Mouse (Mus musculus) left cerebral cortex, adult 2 months (tissue): ENCODE measurements at regions not wholly inside any gene's neighbourhood (a gene's known extent, or its start where the extent isn't known, plus 50 kb on each side); places are given as distances from the start of the nearest gene placed in this dataset.

ENCODE experiments used
- DNase-seq, 2 experiments: peaks; one replicate each; pipeline ENCODE4 v3.0.0; 2021 to 2022; ENCODE audit warnings: low spot score in 2 of 2, mixed read lengths in 1 of 2; ENCODE audit errors: extremely low spot score in 1 of 2
- H3K27ac ChIP-seq: fragments of 200-600 bp; 2 replicates; pipeline ENCODE4 v1.8.1; 2022
- H3K4me3 ChIP-seq: fragments of 200-600 bp; 2 replicates; pipeline ENCODE4 v1.8.1; 2022
- CTCF ChIP-seq: fragments of 200-600 bp; IDR thresholded peaks from 2 replicates; pipeline ENCODE4 v1.8.1; 2022; ENCODE audit warnings: antibody characterized with exemption, mild to moderate bottlenecking, moderate library complexity
- intact Hi-C: fragments of 180-260 bp; cut with DNase I; formaldehyde crosslinking; loops from one replicate; pipeline ENCODE4 v1.15.1; 2025

DNA sequence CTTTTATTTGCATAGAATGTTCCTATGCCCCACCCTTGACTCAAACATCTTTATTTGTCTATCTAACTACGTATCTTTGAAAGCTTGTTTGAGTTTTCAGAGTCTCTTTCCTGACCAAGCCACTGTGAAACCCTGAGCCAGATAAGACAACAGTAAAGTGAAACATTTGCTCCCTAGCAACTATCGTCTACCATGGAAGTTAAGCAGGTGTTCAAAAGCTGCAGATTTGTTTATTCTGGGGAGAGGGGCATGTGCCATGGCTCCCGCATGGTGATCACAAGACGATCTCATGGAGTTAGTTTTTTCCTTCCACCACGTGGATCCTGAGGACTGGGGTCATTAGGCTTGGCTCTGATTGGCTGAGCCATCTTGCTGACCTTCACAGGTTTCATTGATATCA, 55.5 kb downstream of the Gm9972 start:
- H3K27ac ChIP-seq = no peak overlapping the region

DNA sequence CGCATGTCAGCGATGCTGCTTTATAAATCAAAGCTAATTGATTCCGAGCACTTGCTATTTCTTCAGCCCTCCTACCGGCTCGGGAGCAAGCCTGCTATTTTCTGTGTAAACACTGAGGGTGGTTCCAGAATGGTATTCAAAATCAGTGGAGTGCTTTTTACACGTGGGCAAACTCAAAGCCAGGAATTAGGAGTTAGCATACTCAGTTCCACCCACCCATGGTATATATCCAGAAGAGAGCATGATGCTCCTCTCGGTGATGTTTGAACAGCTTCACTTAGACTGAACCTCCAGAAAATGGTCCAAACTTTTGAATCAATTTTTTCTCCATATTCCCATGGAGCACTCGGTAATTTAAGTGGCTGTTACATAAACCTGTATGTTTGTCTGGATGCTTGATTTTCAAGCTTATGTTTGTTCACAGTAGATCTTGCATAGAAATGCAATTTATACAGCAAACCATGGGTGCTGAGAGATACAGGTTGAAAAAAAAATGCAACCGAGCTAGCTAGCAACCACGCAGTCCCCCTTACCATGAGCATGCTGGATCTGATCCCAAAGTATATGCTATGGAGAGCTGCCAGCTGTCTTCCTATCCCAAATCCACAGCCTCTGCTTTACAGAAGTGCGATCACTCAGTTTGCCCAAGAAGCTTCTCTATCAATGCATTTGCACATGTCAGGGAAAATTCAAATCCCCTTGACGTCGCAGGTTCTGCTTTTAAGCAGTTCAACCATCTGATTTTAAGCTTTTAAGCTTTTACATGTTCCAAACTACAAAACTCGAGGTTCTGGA, 56.8 kb downstream of the Gm9972 start:
- DNase-seq = peak in 1 of 2 experiments; percentile 34
- intact Hi-C loops = loop anchor here (2.0 to 10.0 kb wide), 4 partner anchors 38 to 568 kb away; no protein-coding TSS in a partner anchor
- Histone ChIP-seq H3K4me3 (no peak overlapping the region), H3K27ac (peak overlapping the region; percentile 82)
- TF ChIP-seq CTCF = no peak

More for the DNA sequence above, 55.5 kb downstream of the Gm9972 start:
- no peak for TF ChIP-seq CTCF
- no peak overlapping the region for H3K4me3 ChIP-seq
- intact Hi-C loops = loop anchor here (10.0 kb wide), 2 partner anchors 476 to 566 kb away; no protein-coding TSS in a partner anchor
- DNase-seq = no peak

DNA sequence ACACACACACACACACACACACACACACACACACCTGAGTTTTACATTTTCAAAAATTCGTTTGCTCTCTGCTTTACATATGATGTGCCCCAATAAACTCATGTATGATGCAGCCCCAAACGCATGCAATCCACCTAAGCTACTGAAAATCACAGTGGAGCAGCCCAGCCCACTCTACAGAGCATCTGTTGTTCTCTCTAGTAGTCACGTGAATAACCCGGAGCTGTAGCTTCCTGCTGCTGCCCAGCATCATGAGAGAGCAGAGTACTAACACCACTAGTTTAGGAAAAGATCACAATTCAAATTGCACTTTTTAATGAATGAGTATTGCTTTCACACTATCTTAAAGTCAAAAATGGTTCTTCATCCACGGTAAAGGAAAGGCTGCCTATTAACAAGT, 56.7 kb upstream of the Atp10b start:
- intact Hi-C loops = loop anchor here (2.0 to 10.0 kb wide), 4 partner anchors 38 to 568 kb away; no protein-coding TSS in a partner anchor

DNA sequence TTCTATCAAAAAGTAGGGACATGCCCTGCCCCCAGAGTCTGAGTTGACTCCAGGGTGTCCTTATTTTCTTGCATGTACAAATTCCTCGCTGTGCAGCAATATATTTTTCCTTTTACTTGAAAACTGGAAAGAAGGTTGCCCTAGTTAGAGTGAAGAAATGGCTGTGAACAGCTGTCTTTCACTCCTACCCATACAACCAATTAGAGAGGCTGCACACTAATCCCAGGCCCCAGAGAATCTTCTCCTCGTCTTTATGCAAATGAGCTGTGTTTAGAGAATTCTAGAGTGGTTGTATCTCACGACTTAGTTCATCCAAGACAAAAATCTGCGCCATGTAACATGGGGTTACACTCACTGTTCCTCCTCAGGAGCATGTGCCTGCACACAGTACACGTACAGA, 53.7 kb upstream of the Atp10b start:
- no peak for DNase-seq
- H3K4me3 ChIP-seq = no peak overlapping the region
- intact Hi-C loops = loop anchor here (1.0 to 10.0 kb wide), 5 partner anchors 45 to 914 kb away; partner anchors contain the start of gene Gabra1
- no peak for TF ChIP-seq CTCF
- peak overlapping the region; percentile 54 for H3K27ac ChIP-seq

More for the DNA sequence above, 56.7 kb upstream of the Atp10b start:
- DNase-seq = no peak
- no peak for TF ChIP-seq CTCF
- Histone ChIP-seq H3K4me3 (no peak overlapping the region), H3K27ac (peak overlapping the region; percentile 82)

DNA sequence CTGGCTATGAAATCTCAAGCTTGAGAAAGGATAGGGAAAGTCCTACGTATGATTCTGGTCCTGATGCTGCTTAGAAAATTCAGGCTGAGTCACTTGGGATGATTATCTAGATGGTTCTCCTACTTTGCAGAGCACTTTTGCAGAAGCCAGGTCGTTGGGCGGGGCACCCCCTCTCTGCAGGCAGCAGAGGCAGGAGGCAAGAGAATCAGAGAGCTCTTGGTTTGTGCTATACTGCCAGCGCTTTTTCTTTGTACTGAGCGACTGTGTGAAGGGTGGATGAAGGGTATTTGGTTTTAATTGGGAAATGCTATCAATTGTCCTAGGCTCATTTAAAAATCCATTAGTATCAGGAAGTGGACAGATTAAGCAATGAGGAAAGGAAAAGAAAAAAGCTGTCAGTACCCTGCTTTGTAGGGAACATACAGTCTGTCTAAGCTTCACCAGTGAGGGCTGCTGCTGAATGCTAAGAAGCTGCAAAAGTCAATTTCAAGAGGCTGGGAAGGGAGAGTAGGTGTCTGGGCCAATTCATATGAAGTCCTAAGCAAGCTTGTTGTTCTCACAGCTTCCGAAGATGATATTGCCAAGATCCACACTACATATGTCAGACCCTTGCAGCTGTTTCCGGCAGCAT, 50.8 kb upstream of the Atp10b start:
- intact Hi-C loops = loop anchor here (5.0 to 10.0 kb wide), 4 partner anchors 88 to 917 kb away; partner anchors contain the start of gene Gabra1
- TF ChIP-seq CTCF = no peak
- peak in 1 of 2 experiments; percentile 24 for DNase-seq
- Histone ChIP-seq H3K4me3 (no peak overlapping the region), H3K27ac (peak overlapping the region; percentile 56)
